Mouse (Mus musculus) olfactory bulb, adult 2 months (tissue): ENCODE results near the gene Xpc. TPM values are rescaled to one million over a fixed set of nuclear protein-coding genes. Genes with fewer than 3 reads are reported as not detected.
A peak's percentile ranks its signal among the peaks of the same experiment; 100 is the strongest.

Experiments
- H3K27ac ChIP-seq: fragments of 200-500 bp; 2 replicates; pipeline ENCODE4 v1.5.1; 2012; ENCODE audit warnings: low read depth, low read length; ENCODE audit not compliant: insufficient read depth
- H3K4me1 ChIP-seq: fragments of 200-500 bp; 2 replicates; pipeline ENCODE4 v1.6.1; 2012; ENCODE audit warnings: low read length; ENCODE audit not compliant: control insufficient read depth, insufficient read depth
- H3K4me3 ChIP-seq: fragments of 200-500 bp; 2 replicates; pipeline ENCODE4 v1.5.1; 2012; ENCODE audit warnings: mild to moderate bottlenecking, low read depth, low read length, moderate library complexity; ENCODE audit not compliant: insufficient read depth
- CTCF ChIP-seq: fragments of 200-500 bp; IDR thresholded peaks from 2 replicates; pipeline ENCODE4 v1.5.1; 2012; ENCODE audit warnings: low read depth, mild to moderate bottlenecking, low read length, moderate library complexity; ENCODE audit not compliant: insufficient read depth
- POLR2A ChIP-seq: fragments of 200-500 bp; IDR thresholded peaks from 2 replicates; pipeline ENCODE4 v1.6.1; 2012; ENCODE audit warnings: mild to moderate bottlenecking, low read depth, low read length, moderate library complexity; ENCODE audit not compliant: insufficient read depth
- WGBS: fragments of 180-500 bp; shearing (Covaris S2); methylation state at CpG from one replicate; pipeline ENCODE4 v1.1.7; 2018; 5-methylcytosine and 5-hydroxymethylcytosine counted together
- polyA plus RNA-seq: library from polyadenylated mRNA; stranded (reverse); fragments of >200 nt; gene quantifications from 2 replicates; pipeline ENCODE4 v1.2.4, GENCODE M21; 2012; ENCODE audit warnings: low replicate concordance; ENCODE audit not compliant: missing spikeins, insufficient read depth, insufficient read length

Xpc gene
- not detected in 2 replicates for polyA plus RNA-seq

DNA sequence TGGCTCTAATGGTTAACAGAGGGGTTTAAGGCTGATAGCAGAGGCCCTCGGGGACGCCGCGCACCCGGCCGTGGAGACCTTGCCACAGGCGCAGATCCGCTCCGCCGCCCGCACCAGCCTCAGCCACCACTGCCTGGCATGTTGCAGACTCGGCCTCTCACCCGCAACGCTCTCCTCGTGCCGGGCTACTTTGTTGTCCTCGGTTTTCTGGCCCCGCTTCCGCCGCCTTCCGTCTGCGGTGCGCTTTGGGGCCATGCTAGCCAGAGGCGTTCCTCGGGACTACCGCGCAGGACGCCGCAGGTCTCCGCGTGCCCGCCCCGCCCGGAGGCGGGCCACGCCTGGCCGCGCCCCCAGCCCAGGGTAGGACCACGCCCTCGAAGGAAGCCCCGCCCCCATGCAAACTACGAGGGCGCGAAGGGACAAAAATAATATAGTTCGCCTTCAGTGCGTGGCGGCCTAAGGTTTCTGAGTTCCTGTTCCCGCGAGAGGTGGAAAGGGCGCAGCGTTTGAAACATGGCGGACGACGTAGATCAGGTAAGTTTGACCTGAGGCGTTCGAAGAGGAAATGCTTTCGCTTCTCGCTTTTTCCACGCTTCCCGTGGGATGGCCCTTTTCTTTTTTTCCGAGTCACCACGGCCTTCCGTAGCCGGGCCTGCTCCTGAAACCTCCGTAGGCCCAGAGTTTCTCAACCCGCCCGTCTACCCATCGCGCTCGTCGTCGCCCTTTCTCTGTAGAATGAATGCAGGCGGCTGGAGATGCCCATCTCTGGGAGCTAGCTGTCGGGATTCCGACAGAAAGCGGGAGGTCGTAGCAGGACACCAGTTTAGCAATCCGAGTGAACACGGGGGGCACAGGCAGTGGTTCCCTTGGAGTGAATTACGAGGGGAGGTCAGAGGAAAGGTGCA, at the start of gene Xpc, which contains the start of gene Lsm3:
Gene Xpc, minus strand, starts transcription at position 344 of the 905 bp plus-strand sequence.
Gene Lsm3, plus strand, starts transcription at position 384 of the 905 bp plus-strand sequence.
- Histone ChIP-seq H3K4me1 (peaks cover 3% of the 10 kb centered on the region; the same call in 1 of the 2 replicates), H3K27ac (peak within 1 kb of the TSS; percentile 10; the same call in 1 of the 2 replicates), H3K4me3 (peak within 1 kb of the TSS; percentile 72)
- under 1% methylated on average over 80 of the region's 80 CpGs for WGBS
- TF ChIP-seq CTCF (no peak), POLR2A (peak; percentile 56; the same call in 1 of the 2 replicates)

DNA sequence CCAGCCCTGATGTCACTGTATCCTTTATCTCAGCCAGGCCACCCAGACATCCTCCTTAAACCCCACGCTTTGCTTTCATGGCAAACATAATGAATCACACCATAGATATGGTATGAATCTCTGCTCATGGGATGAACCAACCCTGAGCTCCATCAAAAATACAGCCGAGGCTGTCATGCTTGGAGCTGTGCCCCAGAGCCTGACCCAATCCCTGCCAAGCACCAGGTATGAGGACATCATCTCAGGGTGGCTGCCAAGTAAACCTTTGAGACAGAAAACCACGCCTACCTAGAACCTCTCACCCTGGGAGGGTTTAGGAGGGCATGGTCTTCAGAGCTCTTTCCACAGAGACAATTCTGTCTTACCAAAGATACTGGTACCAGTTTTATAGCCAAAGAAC, 47.3 kb upstream of the Xpc start:
- 81% methylated on average over 3 of the region's 3 CpGs for WGBS
- no peak for TF ChIP-seq CTCF
- no peak for TF ChIP-seq POLR2A
- no peaks in the 10 kb centered on the region for H3K4me1 ChIP-seq
- H3K27ac ChIP-seq: no peak overlapping the region
- H3K4me3 ChIP-seq: no peak overlapping the region

DNA sequence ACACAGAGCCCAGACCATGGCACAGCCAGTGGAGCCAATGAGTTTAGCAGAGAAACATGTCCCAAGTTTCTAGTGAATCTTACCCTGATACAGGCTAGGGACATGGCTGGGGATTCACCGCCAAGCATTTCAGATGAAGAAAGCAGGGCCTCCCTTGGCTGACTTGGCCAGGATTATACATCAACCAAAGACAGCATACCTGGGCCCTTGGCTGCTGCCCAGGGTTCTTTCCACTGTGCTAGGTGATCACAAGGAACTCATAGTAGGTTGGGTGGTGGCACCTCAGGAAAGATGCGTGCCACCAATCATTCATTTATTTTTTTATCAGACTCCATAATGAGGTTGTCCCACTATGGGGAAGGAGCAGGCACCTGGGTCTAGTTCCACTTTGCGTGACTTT, 44.5 kb upstream of the Xpc start:
- WGBS: 98% methylated on average over 3 of the region's 3 CpGs
- H3K4me3 ChIP-seq: no peak overlapping the region
- H3K4me1 ChIP-seq: no peaks in the 10 kb centered on the region
- no peak for TF ChIP-seq POLR2A
- TF ChIP-seq CTCF: no peak
- no peak overlapping the region for H3K27ac ChIP-seq

DNA sequence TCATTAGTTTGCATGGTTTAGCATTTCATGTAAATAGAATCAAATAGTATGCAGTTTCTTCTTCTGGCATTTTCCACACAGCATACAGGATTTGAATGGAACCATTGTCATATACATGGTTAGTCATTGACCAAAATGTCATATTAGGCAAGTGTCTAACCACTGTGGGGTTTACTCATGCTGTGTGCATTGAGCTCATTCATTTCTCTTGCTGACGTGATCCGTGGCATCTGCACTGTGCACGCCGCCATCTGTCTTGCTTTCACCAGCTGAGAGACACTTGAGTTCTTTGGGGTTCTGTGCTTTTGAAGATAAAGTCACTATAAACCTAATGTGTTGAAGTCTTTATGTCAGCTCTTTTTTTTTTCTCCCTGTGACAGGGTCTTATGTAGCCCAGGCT, 43.7 kb upstream of the Xpc start:
- H3K4me3 ChIP-seq: no peak overlapping the region
- 91% methylated on average over 4 of the region's 4 CpGs for WGBS
- TF ChIP-seq CTCF (no peak), POLR2A (no peak)
- no peaks in the 10 kb centered on the region for H3K4me1 ChIP-seq
- no peak overlapping the region for H3K27ac ChIP-seq

DNA sequence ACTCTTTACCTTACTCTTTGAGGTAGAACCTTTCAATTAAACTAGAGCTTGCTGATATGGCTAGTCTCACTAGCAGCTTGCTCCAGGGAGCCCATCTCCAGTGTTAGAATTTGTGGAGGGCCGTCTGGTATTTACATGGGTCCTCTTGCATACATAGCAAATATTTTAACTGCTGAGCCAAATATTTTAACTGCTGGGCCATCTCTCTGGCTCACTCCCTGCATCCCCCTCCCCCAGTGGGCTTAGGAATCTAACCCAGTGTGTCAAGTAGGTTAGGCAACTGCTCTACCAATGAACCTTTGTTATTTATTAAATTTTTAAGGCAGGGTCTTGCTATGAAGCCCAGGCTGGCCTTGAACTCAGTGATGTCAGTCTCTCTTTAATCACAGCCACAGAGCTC, 42.9 kb upstream of the Xpc start:
- no peak for TF ChIP-seq CTCF
- TF ChIP-seq POLR2A: no peak
- Histone ChIP-seq H3K4me1 (no peaks in the 10 kb centered on the region), H3K4me3 (no peak overlapping the region), H3K27ac (no peak overlapping the region)
- 63% methylated on average over 1 of the region's 1 CpGs for WGBS

DNA sequence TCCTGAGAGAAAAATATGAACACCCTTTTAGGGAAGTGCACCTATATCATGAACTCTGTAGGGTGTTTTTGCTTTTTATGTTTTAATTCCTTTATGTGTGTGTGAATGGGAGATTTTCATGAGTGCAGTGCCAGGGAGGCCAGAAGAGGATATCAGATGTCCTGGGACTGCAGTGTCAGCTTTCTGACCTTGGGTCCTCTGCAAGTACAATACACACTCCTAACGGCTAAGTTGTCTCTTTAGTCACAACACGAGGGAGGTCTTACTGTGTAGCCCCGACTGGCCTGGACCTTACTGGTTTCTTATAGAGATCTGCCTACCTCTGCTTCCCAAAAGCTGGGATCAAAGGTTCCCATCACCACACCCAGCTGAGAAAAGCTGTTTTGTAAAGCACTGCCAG, 37.0 kb upstream of the Xpc start:
- 76% methylated on average over 3 of the region's 3 CpGs for whole genome bisulfite sequencing
- no peak for TF ChIP-seq POLR2A
- TF ChIP-seq CTCF: no peak
- Histone ChIP-seq H3K4me1 (no peaks in the 10 kb centered on the region), H3K4me3 (no peak overlapping the region), H3K27ac (no peak overlapping the region)

DNA sequence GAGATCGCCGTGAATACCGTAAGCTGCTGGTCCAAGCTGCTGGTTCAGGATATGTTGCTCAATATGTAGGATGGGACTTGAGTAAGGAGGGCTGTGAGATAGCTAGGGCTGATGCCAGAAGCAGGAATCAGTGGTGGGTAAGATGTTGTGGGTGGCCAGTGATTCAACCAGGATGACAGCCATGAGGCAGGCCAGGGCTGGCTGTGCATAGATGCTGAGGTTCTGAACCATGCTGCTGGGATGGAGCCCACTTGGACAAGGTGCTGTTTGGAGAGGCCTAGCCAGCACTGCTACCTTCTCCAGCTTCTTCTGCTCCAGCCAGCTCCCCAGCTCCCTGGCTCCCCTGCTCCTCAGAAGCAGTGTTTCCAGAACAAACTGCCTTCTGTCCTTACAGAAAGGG, 36.0 kb upstream of the Xpc start:
- no peak overlapping the region for H3K4me3 ChIP-seq

DNA sequence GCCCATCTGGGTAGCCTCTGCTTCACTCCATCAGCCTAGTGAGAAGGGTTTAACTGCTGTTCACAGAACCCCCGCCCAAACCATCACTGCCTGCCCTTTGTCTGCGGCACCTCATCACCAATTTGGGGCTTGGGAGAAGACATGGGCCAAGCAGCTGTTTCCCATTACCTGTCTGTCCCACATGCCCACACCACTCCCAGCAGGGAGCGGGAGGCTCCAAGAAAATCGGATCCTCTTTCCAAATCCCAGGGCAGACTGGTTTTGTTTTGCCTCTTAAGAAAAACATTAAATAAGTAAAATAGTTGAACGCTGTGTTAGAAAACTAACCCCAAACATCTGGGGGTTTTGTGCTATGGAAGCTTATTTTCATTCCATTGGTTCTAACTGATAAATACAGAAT, 33.9 kb upstream of the Xpc start:
- TF ChIP-seq CTCF (no peak), POLR2A (no peak)
- 79% methylated on average over 5 of the region's 5 CpGs for WGBS
- H3K4me1 ChIP-seq: no peaks in the 10 kb centered on the region

More for the DNA sequence above, 36.0 kb upstream of the Xpc start:
- no peak for TF ChIP-seq CTCF
- TF ChIP-seq POLR2A: no peak
- WGBS: 91% methylated on average over 3 of the region's 3 CpGs
- no peak overlapping the region for H3K27ac ChIP-seq
- H3K4me1 ChIP-seq: no peaks in the 10 kb centered on the region

DNA sequence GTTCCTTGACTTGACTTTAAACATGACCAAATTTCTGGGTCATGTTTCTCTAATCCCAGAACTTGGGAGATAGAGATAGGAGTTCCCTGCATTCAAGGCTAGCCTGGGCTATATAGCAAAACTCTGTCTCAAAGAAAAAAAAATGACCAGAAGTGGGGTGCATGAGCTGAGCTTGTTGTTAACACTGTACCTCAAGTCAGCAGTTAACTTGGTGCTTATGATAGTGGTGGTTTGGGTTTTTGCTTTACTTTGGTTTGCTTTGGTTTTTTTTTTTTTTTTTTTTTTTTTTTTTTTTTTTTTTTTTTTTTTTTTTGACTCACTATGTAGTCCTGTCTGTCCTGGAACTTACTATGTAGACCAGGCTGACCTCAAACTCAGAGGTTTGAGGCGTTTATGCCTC, 31.6 kb upstream of the Xpc start:
- TF ChIP-seq POLR2A (no peak), CTCF (no peak)
- 48% methylated on average over 1 of the region's 1 CpGs for WGBS
- Histone ChIP-seq H3K27ac (no peak overlapping the region), H3K4me3 (no peak overlapping the region), H3K4me1 (no peaks in the 10 kb centered on the region)

More for the DNA sequence above, 33.9 kb upstream of the Xpc start:
- Histone ChIP-seq H3K4me3 (no peak overlapping the region), H3K27ac (no peak overlapping the region)
